Mouse (Mus musculus): ENCODE data around the gene Pklr. TPM values are rescaled to one million over a fixed set of nuclear protein-coding genes. Genes with fewer than 3 reads are reported as not detected.

Pklr gene
- polyA plus RNA-seq, 1 experiment from 2014 or later, result 0.17 TPM

- H3K4me1 ChIP-seq, result peaks cover 22% of the 10 kb centered on the region
- H3K9ac ChIP-seq, result no peak overlapping the region
- H3K36me3 ChIP-seq, result peaks cover 45% of the 10 kb centered on the region
- no peaks in the 10 kb centered on the region for H3K27me3 ChIP-seq
- no peak overlapping the region for H3K4me3 ChIP-seq
- H3K4me2 ChIP-seq, result no peak overlapping the region
- no peak for ATAC-seq (ENCODE audit: borderline replicate concordance, extremely low read depth, low FRiP score, low TSS enrichment)
- 89% methylated on average over 19 of the region's 19 CpGs for WGBS
- H3K9me3 ChIP-seq, result no peaks in the 10 kb centered on the region
- no peak overlapping the region for H3K27ac ChIP-seq
Observed at GRCm38 (mm10) chr3:89166945-89167344, 31.0 kb downstream of the Pklr start.

- no peak overlapping the region for H3K4me3 ChIP-seq
- no peak overlapping the region for H3K27ac ChIP-seq
- no peaks in the 10 kb centered on the region for H3K9me3 ChIP-seq
- no peak overlapping the region for H3K9ac ChIP-seq
- no peak for ATAC-seq (ENCODE audit: borderline replicate concordance, extremely low read depth, low FRiP score, low TSS enrichment)
- no peaks in the 10 kb centered on the region for H3K27me3 ChIP-seq
- peaks cover 73% of the 10 kb centered on the region for H3K36me3 ChIP-seq
- peaks cover 16% of the 10 kb centered on the region for H3K4me1 ChIP-seq
- WGBS, result 94% methylated on average over 11 of the region's 11 CpGs
- H3K4me2 ChIP-seq, result no peak overlapping the region
Observed at GRCm38 (mm10) chr3:89174844-89175243, 38.9 kb downstream of the Pklr start.

GRCm38 (mm10) chr3:89175544-89175943 lies 39.6 kb downstream of the Pklr start:
- 87% methylated on average over 10 of the region's 10 CpGs for WGBS
- Histone ChIP-seq H3K9ac (no peak overlapping the region), H3K9me3 (no peaks in the 10 kb centered on the region), H3K4me3 (no peak overlapping the region), H3K27ac (no peak overlapping the region), H3K36me3 (peaks cover 73% of the 10 kb centered on the region), H3K27me3 (no peaks in the 10 kb centered on the region), H3K4me1 (peaks cover 16% of the 10 kb centered on the region), H3K4me2 (no peak overlapping the region)
- no peak for ATAC-seq (ENCODE audit: borderline replicate concordance, extremely low read depth, low FRiP score, low TSS enrichment)

- no peaks in the 10 kb centered on the region for H3K9me3 ChIP-seq
- 0 out of 2 replicates have a peak overlapping the region, but pooled peaks have one; percentile 0 for H3K9ac ChIP-seq
- no peak for ATAC-seq (ENCODE audit: borderline replicate concordance, extremely low read depth, low FRiP score, low TSS enrichment)
- peak overlapping the region; percentile 44; the same call in 1 of the 2 replicates for H3K27ac ChIP-seq
- peaks cover 78% of the 10 kb centered on the region for H3K36me3 ChIP-seq
- 76% methylated on average over 7 of the region's 7 CpGs for WGBS
- H3K4me1 ChIP-seq, result peaks cover 16% of the 10 kb centered on the region
- H3K4me2 ChIP-seq, result no peak overlapping the region
- H3K4me3 ChIP-seq, result no peak overlapping the region
- no peaks in the 10 kb centered on the region for H3K27me3 ChIP-seq
Observed at GRCm38 (mm10) chr3:89176421-89176820, 40.5 kb downstream of the Pklr start.

GRCm38 (mm10) chr3:89177242-89178106 lies 41.5 kb downstream of the Pklr start, which contains the start of gene Scamp3:
TSS of gene Scamp3 (plus strand) at chr3:89177473.
- H3K36me3 ChIP-seq, result peaks cover 72% of the 10 kb centered on the region
- peak within 1 kb of the TSS; percentile 85 for H3K9ac ChIP-seq
- H3K4me3 ChIP-seq, result peak within 1 kb of the TSS; percentile 85
- no peaks in the 10 kb centered on the region for H3K9me3 ChIP-seq
- H3K27me3 ChIP-seq, result no peaks in the 10 kb centered on the region
- under 1% methylated on average over 43 of the region's 43 CpGs for WGBS
- peak; percentile 93 for ATAC-seq (ENCODE audit: borderline replicate concordance, extremely low read depth, low FRiP score, low TSS enrichment)
- peaks cover 19% of the 10 kb centered on the region for H3K4me1 ChIP-seq
- peak within 1 kb of the TSS; percentile 88 for H3K4me2 ChIP-seq
- H3K27ac ChIP-seq, result peak within 1 kb of the TSS; percentile 68

GRCm38 (mm10) chr3:89178107-89178385 lies 42.1 kb downstream of the Pklr start:
- no peak for ATAC-seq (ENCODE audit: borderline replicate concordance, extremely low read depth, low FRiP score, low TSS enrichment)
- 4% methylated on average over 6 of the region's 6 CpGs for WGBS
- H3K9me3 ChIP-seq, result no peaks in the 10 kb centered on the region

GRCm38 (mm10) chr3:89179056-89179455 lies 43.1 kb downstream of the Pklr start:
- ATAC-seq (ENCODE audit: borderline replicate concordance, extremely low read depth, low FRiP score, low TSS enrichment), result no peak
- Histone ChIP-seq H3K27me3 (no peaks in the 10 kb centered on the region), H3K9me3 (no peaks in the 10 kb centered on the region), H3K4me1 (peaks cover 31% of the 10 kb centered on the region), H3K36me3 (peaks cover 57% of the 10 kb centered on the region), H3K9ac (0 out of 2 replicates have a peak overlapping the region, but pooled peaks have one; percentile 85), H3K4me3 (0 out of 2 replicates have a peak overlapping the region, but pooled peaks have one; percentile 85), H3K4me2 (no peak overlapping the region), H3K27ac (no peak overlapping the region)
- 90% methylated on average over 11 of the region's 11 CpGs for WGBS

More at GRCm38 (mm10) chr3:89178107-89178385, 42.1 kb downstream of the Pklr start:
- H3K36me3 ChIP-seq, result peaks cover 67% of the 10 kb centered on the region
- peaks cover 23% of the 10 kb centered on the region for H3K4me1 ChIP-seq
- peak overlapping the region; percentile 85 for H3K9ac ChIP-seq
- H3K4me2 ChIP-seq, result peak overlapping the region; percentile 88
- peak overlapping the region; percentile 85 for H3K4me3 ChIP-seq
- peak overlapping the region; percentile 68; the same call in 1 of the 2 replicates for H3K27ac ChIP-seq
- no peaks in the 10 kb centered on the region for H3K27me3 ChIP-seq

- H3K9me3 ChIP-seq, result no peaks in the 10 kb centered on the region
- 86% methylated on average over 25 of the region's 27 CpGs for WGBS
- ATAC-seq (ENCODE audit: borderline replicate concordance, extremely low read depth, low FRiP score, low TSS enrichment), result no peak
- H3K27me3 ChIP-seq, result no peaks in the 10 kb centered on the region
- no peak overlapping the region for H3K9ac ChIP-seq
- H3K4me3 ChIP-seq, result no peak overlapping the region
- H3K4me1 ChIP-seq, result peaks cover 33% of the 10 kb centered on the region
- no peak overlapping the region for H3K4me2 ChIP-seq
- H3K36me3 ChIP-seq, result peaks cover 30% of the 10 kb centered on the region
- H3K27ac ChIP-seq, result no peak overlapping the region
Observed at GRCm38 (mm10) chr3:89181749-89182500, 46.0 kb downstream of the Pklr start.

- H3K4me3 ChIP-seq, result peak overlapping the region; percentile 72
- 39% methylated on average over 7 of the region's 7 CpGs for WGBS
- H3K36me3 ChIP-seq, result peaks cover 30% of the 10 kb centered on the region
- H3K4me2 ChIP-seq, result peak overlapping the region; percentile 95
- ATAC-seq (ENCODE audit: borderline replicate concordance, extremely low read depth, low FRiP score, low TSS enrichment), result peak; percentile 4; the same call in 1 of the 2 replicates
- H3K9ac ChIP-seq, result no peak overlapping the region
- peaks cover 33% of the 10 kb centered on the region for H3K4me1 ChIP-seq
- H3K27ac ChIP-seq, result peak overlapping the region; percentile 67; the same call in 1 of the 2 replicates
- H3K27me3 ChIP-seq, result no peaks in the 10 kb centered on the region
- H3K9me3 ChIP-seq, result no peaks in the 10 kb centered on the region
Observed at GRCm38 (mm10) chr3:89182531-89183057, 46.7 kb downstream of the Pklr start.

- Histone ChIP-seq H3K36me3 (peaks cover 30% of the 10 kb centered on the region), H3K9ac (peak within 1 kb of the TSS; percentile 71), H3K4me2 (peak within 1 kb of the TSS; percentile 95), H3K4me3 (peak within 1 kb of the TSS; percentile 72), H3K4me1 (peaks cover 28% of the 10 kb centered on the region), H3K27me3 (no peaks in the 10 kb centered on the region), H3K27ac (peak within 1 kb of the TSS; percentile 67), H3K9me3 (no peaks in the 10 kb centered on the region)
- 5% methylated on average over 39 of the region's 39 CpGs for whole genome bisulfite sequencing
- ATAC-seq (ENCODE audit: borderline replicate concordance, extremely low read depth, low FRiP score, low TSS enrichment), result peak; percentile 95
Observed at GRCm38 (mm10) chr3:89183058-89183958, 47.4 kb downstream of the Pklr start, which contains the start of gene Fam189b. TSS of gene Fam189b (plus strand) at chr3:89183143.

- Histone ChIP-seq H3K36me3 (peaks cover 29% of the 10 kb centered on the region), H3K4me1 (peaks cover 22% of the 10 kb centered on the region), H3K4me3 (peak overlapping the region; percentile 72), H3K9me3 (no peaks in the 10 kb centered on the region), H3K9ac (peak overlapping the region; percentile 71; the same call in 1 of the 2 replicates), H3K27me3 (no peaks in the 10 kb centered on the region), H3K4me2 (peak overlapping the region; percentile 95), H3K27ac (no peak overlapping the region)
- no peak for ATAC-seq (ENCODE audit: borderline replicate concordance, extremely low read depth, low FRiP score, low TSS enrichment)
- WGBS, result 73% methylated on average over 6 of the region's 6 CpGs
Observed at GRCm38 (mm10) chr3:89183959-89184315, 48.0 kb downstream of the Pklr start.
